In genomic region chr6:96649267-96649666, GRCm38 (mm10) we compare ENCODE assay signal across 22 mouse cellular contexts.
"Had no signal": no experiment of that assay in that cellular context is flagged by ENCODE, and none has a peak within 500 bp of the region (broad histone marks: within the 10 kb centered on the region; RNA-seq: fewer than 3 reads in every experiment).

No protein-coding gene starts in this region.

- H3K27me3 ChIP-seq: heart, embryonic 13.5 days; heart, embryonic 15.5 days; hindbrain, embryonic 13.5 days; hindbrain, embryonic 15.5 days; limb, embryonic 13.5 days had no signal

- ATAC-seq: forebrain, postnatal 0 days; hindbrain, postnatal 0 days; intestine, embryonic 16.5 days had no signal

- H3K9me3 ChIP-seq: heart, embryonic 13.5 days; heart, embryonic 15.5 days; hindbrain, embryonic 13.5 days; hindbrain, embryonic 15.5 days; limb, embryonic 13.5 days had no signal

- H3K27ac ChIP-seq: heart, adult 2 months; heart, embryonic 13.5 days; heart, embryonic 15.5 days; hindbrain, embryonic 13.5 days; hindbrain, embryonic 15.5 days; hindbrain, postnatal 0 days; limb, embryonic 13.5 days had no signal

- DNase-seq: forebrain, postnatal 0 days; gastrocnemius, postnatal 14 days; gastrocnemius, postnatal 36 days; heart, adult 11 months; heart, adult 2 months; heart, postnatal 14 days; heart, postnatal 36 days; kidney, adult 11 months; kidney, adult 8-10 months; kidney, postnatal 10 days; kidney, postnatal 25 days; kidney, postnatal 4 days; layer of hippocampus, adult 9-11 months; left cerebral cortex, postnatal 4 days had no signal

- H3K4me3 ChIP-seq: heart, adult 2 months; heart, embryonic 13.5 days; heart, embryonic 15.5 days; hindbrain, embryonic 13.5 days; hindbrain, embryonic 15.5 days; limb, embryonic 13.5 days had no signal

- H3K4me2 ChIP-seq: heart, embryonic 11.5 days; heart, embryonic 13.5 days; heart, embryonic 15.5 days; hindbrain, embryonic 13.5 days; hindbrain, embryonic 15.5 days; limb, embryonic 13.5 days had no signal

- H3K4me1 ChIP-seq: heart, embryonic 13.5 days; heart, embryonic 15.5 days; hindbrain, embryonic 13.5 days; hindbrain, embryonic 15.5 days; limb, embryonic 13.5 days had no signal

- H3K36me3 ChIP-seq: heart, embryonic 13.5 days; heart, embryonic 15.5 days; hindbrain, embryonic 13.5 days; hindbrain, embryonic 15.5 days; limb, embryonic 13.5 days had no signal

- H3K9ac ChIP-seq: forebrain, postnatal 0 days; heart, embryonic 13.5 days; heart, embryonic 15.5 days; hindbrain, embryonic 13.5 days; hindbrain, embryonic 15.5 days; limb, embryonic 13.5 days had no signal
